Mouse (Mus musculus) cortical plate, adult 2 months (tissue): ENCODE data around the gene Grip1. TPM values are rescaled to one million over a fixed set of nuclear protein-coding genes. Genes with fewer than 3 reads are reported as not detected.
A peak's percentile ranks its signal among the peaks of the same experiment; 100 is the strongest.

Source experiments
- H3K27ac ChIP-seq: fragments of 200-500 bp; 2 replicates; pipeline ENCODE4 v1.5.1; 2012; ENCODE audit warnings: low read length, control low read depth, inconsistent platforms; ENCODE audit not compliant: insufficient read depth
- H3K4me1 ChIP-seq: fragments of 200-500 bp; 2 replicates; pipeline ENCODE4 v1.6.1; 2011; ENCODE audit warnings: low read length; ENCODE audit not compliant: control insufficient read depth, insufficient read depth
- H3K4me3 ChIP-seq: fragments of 200-500 bp; 2 replicates; pipeline ENCODE4 v1.5.1; 2011; ENCODE audit warnings: mild to moderate bottlenecking, low read length, control low read depth; ENCODE audit not compliant: insufficient read depth
- CTCF ChIP-seq: fragments of 200-500 bp; IDR thresholded peaks from 2 replicates; pipeline ENCODE4 v1.5.1; 2011; ENCODE audit warnings: mild to moderate bottlenecking, control low read depth, low read length; ENCODE audit not compliant: insufficient read depth; ENCODE audit errors: extremely low read depth
- POLR2A ChIP-seq: fragments of 200-500 bp; IDR thresholded peaks from 2 replicates; pipeline ENCODE4 v1.6.1; 2011; ENCODE audit warnings: mild to moderate bottlenecking, low read length, control low read depth; ENCODE audit not compliant: insufficient read depth; ENCODE audit errors: extremely low read depth
- polyA plus RNA-seq: library from polyadenylated mRNA; depleted of rRNA; stranded (reverse); fragments of >200 nt; gene quantifications from 2 replicates; pipeline ENCODE4 v1.2.3, GENCODE M21; 2012

Gene Grip1
- polyA plus RNA-seq, 1 experiment: 7.8 TPM

GRCm38 (mm10) chr10:119757219-119757618, 303.6 kb downstream of the Grip1 start:
- TF ChIP-seq POLR2A (no peak), CTCF (no peak)
- H3K27ac ChIP-seq: no peak overlapping the region
- H3K4me3 ChIP-seq: no peak overlapping the region
- no peaks in the 10 kb centered on the region; the same call in 1 of the 2 replicates for H3K4me1 ChIP-seq

GRCm38 (mm10) chr10:119761451-119762367, 308.1 kb downstream of the Grip1 start:
- TF ChIP-seq POLR2A (0 out of 2 replicates have a peak, but pooled peaks have one; percentile 18), CTCF (no peak)
- no peak overlapping the region for H3K27ac ChIP-seq
- peak overlapping the region; percentile 11; the same call in 1 of the 2 replicates for H3K4me3 ChIP-seq
- peaks cover 2% of the 10 kb centered on the region; the same call in 1 of the 2 replicates for H3K4me1 ChIP-seq

GRCm38 (mm10) chr10:119778871-119779270, 325.2 kb downstream of the Grip1 start:
- H3K27ac ChIP-seq: no peak overlapping the region
- no peak overlapping the region for H3K4me3 ChIP-seq
- no peaks in the 10 kb centered on the region; the same call in 1 of the 2 replicates for H3K4me1 ChIP-seq
- TF ChIP-seq CTCF (no peak), POLR2A (no peak)

- Histone ChIP-seq H3K4me1 (no peaks in the 10 kb centered on the region; the same call in 1 of the 2 replicates), H3K27ac (no peak overlapping the region)
- no peak for TF ChIP-seq CTCF
- no peak for TF ChIP-seq POLR2A
Observed at GRCm38 (mm10) chr10:119779657-119780056, 326.0 kb downstream of the Grip1 start.

GRCm38 (mm10) chr10:119790507-119790906, 336.9 kb downstream of the Grip1 start:
- no peak for TF ChIP-seq CTCF
- no peak for TF ChIP-seq POLR2A

More at GRCm38 (mm10) chr10:119779657-119780056, 326.0 kb downstream of the Grip1 start:
- no peak overlapping the region for H3K4me3 ChIP-seq

GRCm38 (mm10) chr10:119802421-119802820, 348.8 kb downstream of the Grip1 start:
- Histone ChIP-seq H3K4me3 (no peak overlapping the region), H3K27ac (no peak overlapping the region), H3K4me1 (no peaks in the 10 kb centered on the region)
- TF ChIP-seq CTCF (no peak), POLR2A (no peak)

More at GRCm38 (mm10) chr10:119790507-119790906, 336.9 kb downstream of the Grip1 start:
- no peak overlapping the region for H3K27ac ChIP-seq
- no peaks in the 10 kb centered on the region for H3K4me1 ChIP-seq
- no peak overlapping the region for H3K4me3 ChIP-seq

- H3K4me3 ChIP-seq: no peak overlapping the region
- H3K27ac ChIP-seq: no peak overlapping the region
- TF ChIP-seq POLR2A (no peak), CTCF (peak; percentile 70)
- H3K4me1 ChIP-seq: no peaks in the 10 kb centered on the region
Observed at GRCm38 (mm10) chr10:119803633-119804422, 350.2 kb downstream of the Grip1 start.

GRCm38 (mm10) chr10:119804423-119804814, 350.8 kb downstream of the Grip1 start:
- Histone ChIP-seq H3K4me3 (no peak overlapping the region), H3K27ac (no peak overlapping the region), H3K4me1 (no peaks in the 10 kb centered on the region)
- no peak for TF ChIP-seq POLR2A
- no peak for TF ChIP-seq CTCF

- Histone ChIP-seq H3K27ac (no peak overlapping the region), H3K4me3 (no peak overlapping the region), H3K4me1 (no peaks in the 10 kb centered on the region)
- no peak for TF ChIP-seq CTCF
- no peak for TF ChIP-seq POLR2A
Observed at GRCm38 (mm10) chr10:119805082-119805481, 351.5 kb downstream of the Grip1 start.

- no peaks in the 10 kb centered on the region for H3K4me1 ChIP-seq
- H3K4me3 ChIP-seq: no peak overlapping the region
- TF ChIP-seq CTCF: no peak
- no peak for TF ChIP-seq POLR2A
- no peak overlapping the region for H3K27ac ChIP-seq
Observed at GRCm38 (mm10) chr10:119806151-119806550, 352.5 kb downstream of the Grip1 start.
